Mouse (Mus musculus) hindbrain, embryonic 12.5 days (tissue): ENCODE results near the gene Tmem183a. TPM values are rescaled to one million over a fixed set of nuclear protein-coding genes. Genes with fewer than 3 reads are reported as not detected.

ENCODE experiments used
- ATAC-seq: fragments of 200-750 bp; cut with Nextera tagmentation; 2 replicates; pipeline ENCODE4 v1.8.0; 2017; ENCODE audit warnings: moderate TSS enrichment; ENCODE audit not compliant: low FRiP score
- H3K27ac ChIP-seq: fragments of 300-500 bp; sonication (generic); 2 replicates; pipeline ENCODE4 v1.5.1; 2016; ENCODE audit warnings: mild to moderate bottlenecking
- H3K27me3 ChIP-seq: fragments of 300-500 bp; sonication (generic); 2 replicates; pipeline ENCODE4 v1.6.1; 2016; ENCODE audit warnings: mild to moderate bottlenecking
- H3K36me3 ChIP-seq: fragments of 300-500 bp; sonication (generic); 2 replicates; pipeline ENCODE4 v1.6.1; 2016; ENCODE audit warnings: mild to moderate bottlenecking
- H3K4me1 ChIP-seq: fragments of 300-500 bp; sonication (generic); 2 replicates; pipeline ENCODE4 v1.6.1; 2016
- H3K4me2 ChIP-seq: fragments of 300-500 bp; sonication (generic); replicated peaks from 2 replicates; pipeline ENCODE4 v1.6.1; 2016; ENCODE audit warnings: mild to moderate bottlenecking
- H3K4me3 ChIP-seq: fragments of 300-500 bp; sonication (generic); 2 replicates; pipeline ENCODE4 v1.5.1; 2016; ENCODE audit warnings: mild to moderate bottlenecking
- H3K9ac ChIP-seq: fragments of 300-500 bp; sonication (generic); 2 replicates; pipeline ENCODE4 v1.6.1; 2016; ENCODE audit warnings: mild to moderate bottlenecking, moderate library complexity
- H3K9me3 ChIP-seq: fragments of 300-500 bp; sonication (generic); replicated peaks from 2 replicates; pipeline ENCODE4 v1.6.1; 2016; ENCODE audit warnings: mild to moderate bottlenecking
- WGBS: fragments of 180-500 bp; shearing (Covaris S2); methylation state at CpG from one replicate; pipeline ENCODE4 v1.1.7; 2016; 5-methylcytosine and 5-hydroxymethylcytosine counted together
- polyA plus RNA-seq: library from polyadenylated mRNA; unstranded; fragments of >200 nt; fragmentation: Nextera tagmentation; extraction: Ambion mirVana; gene quantifications from 2 replicates; pipeline ENCODE4 v1.2.1, GENCODE M21; 2016

Tmem183a gene
- polyA plus RNA-seq, 1 experiment from 2014 or later: 109 TPM

DNA sequence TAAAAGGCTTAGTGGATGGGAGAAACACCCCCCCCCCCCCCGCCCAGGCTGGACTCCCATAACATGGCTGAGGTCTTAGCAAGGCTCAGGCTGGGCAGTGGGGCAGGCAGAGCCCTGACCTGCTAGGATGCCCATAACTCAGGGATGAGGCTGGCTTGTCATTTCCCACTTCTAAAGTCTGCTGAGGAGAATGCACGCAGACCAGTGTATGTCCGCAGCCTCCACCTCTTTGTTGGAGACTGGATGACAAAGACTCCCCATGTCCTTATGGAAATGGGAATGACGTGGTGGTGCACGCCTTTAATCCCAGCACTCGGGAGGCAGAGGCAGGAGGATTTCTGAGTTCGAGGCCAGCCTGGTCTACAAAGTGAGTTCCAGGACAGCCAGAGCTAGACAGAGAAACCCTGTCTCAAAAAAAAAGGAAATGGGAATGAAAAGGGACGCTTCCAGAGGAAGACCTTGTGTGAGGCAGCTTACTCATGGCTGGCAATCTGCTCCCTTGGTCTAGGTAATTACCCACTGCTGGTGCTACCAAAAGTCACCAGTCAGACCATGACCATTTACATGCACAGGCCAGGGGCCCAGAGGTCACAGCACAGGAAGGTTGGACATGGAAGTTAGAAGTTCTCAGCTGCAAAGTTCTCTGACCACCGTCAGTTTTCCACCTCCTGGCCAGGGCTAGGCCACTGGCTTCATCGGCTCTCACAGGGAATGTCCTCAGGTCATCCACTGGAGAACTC, 28.2 kb downstream of the Tmem183a start:
- H3K9ac ChIP-seq: no peak overlapping the region
- no peak overlapping the region for H3K4me2 ChIP-seq
- H3K27me3 ChIP-seq: no peaks in the 10 kb centered on the region
- H3K9me3 ChIP-seq: no peaks in the 10 kb centered on the region
- H3K27ac ChIP-seq: no peak overlapping the region
- no peak for ATAC-seq
- H3K4me1 ChIP-seq: peaks cover 11% of the 10 kb centered on the region
- WGBS: 82% methylated on average over 10 of the region's 10 CpGs
- H3K4me3 ChIP-seq: no peak overlapping the region
- no peaks in the 10 kb centered on the region for H3K36me3 ChIP-seq

- H3K4me3 ChIP-seq: no peak within 1 kb of the TSS
- H3K27ac ChIP-seq: no peak within 1 kb of the TSS
- H3K9ac ChIP-seq: 0 out of 2 replicates have a peak within 1 kb of the TSS, but pooled peaks have one; percentile 43
- WGBS: 57% methylated on average over 13 of the region's 13 CpGs
- H3K9me3 ChIP-seq: no peaks in the 10 kb centered on the region
- no peak within 1 kb of the TSS for H3K4me2 ChIP-seq
- no peaks in the 10 kb centered on the region for H3K36me3 ChIP-seq
- no peaks in the 10 kb centered on the region for H3K27me3 ChIP-seq
- peaks cover 11% of the 10 kb centered on the region for H3K4me1 ChIP-seq
- ATAC-seq: peak; percentile 46; the same call in 1 of the 2 replicates
Observed at GRCm38 (mm10) chr1:134332770-134333271, 29.0 kb downstream of the Tmem183a start, which contains the start of gene Ppfia4. Ppfia4 (minus strand) TSS chr1:134332928.

DNA sequence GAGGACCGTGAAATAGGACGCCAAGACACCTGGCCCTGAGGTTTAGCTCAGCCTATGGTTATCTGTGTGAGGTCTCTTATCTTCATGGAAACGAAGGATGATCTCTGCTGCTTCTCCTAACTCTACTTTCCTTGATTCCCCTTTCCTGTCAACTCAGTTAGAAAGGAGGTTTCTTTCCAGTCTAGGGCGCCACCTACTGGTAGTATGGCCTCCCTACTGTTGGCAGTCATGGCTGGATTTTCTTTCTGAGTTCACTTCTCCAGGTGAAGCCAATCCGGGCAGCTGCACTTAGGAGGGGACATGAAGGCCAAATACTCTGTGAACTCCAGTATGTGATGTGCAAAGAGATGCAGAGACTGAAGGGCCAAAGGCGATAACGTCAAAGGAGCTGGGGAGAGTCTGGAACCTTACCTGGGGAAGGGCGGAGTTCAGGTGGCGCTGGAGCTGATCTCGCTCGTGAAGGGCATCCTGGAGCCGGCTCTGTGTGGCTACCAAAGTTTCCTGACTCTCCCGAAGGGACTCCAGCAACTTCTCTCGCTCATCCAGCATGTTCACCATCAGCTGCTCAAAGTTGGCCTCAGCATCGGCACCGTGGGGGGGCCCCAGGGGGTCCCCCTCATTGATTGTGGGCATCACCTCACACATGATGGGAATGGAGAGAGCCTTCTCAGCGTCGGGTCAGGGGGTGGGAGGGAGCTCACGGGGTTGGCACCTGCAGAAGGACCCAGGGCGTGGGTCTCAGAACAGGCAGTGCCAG, 29.7 kb downstream of the Tmem183a start:
- 58% methylated on average over 20 of the region's 20 CpGs for WGBS
- Histone ChIP-seq H3K4me2 (no peak overlapping the region), H3K9ac (no peak overlapping the region), H3K27ac (no peak overlapping the region), H3K27me3 (no peaks in the 10 kb centered on the region), H3K9me3 (no peaks in the 10 kb centered on the region), H3K4me1 (peaks cover 13% of the 10 kb centered on the region), H3K36me3 (no peaks in the 10 kb centered on the region), H3K4me3 (no peak overlapping the region)
- ATAC-seq: peak; percentile 4; the same call in 1 of the 2 replicates

- WGBS: 96% methylated on average over 12 of the region's 12 CpGs
- Histone ChIP-seq H3K4me3 (no peak overlapping the region), H3K27ac (no peak overlapping the region), H3K4me1 (0 out of 2 replicates have a peak, but pooled peaks cover 2% of the 10 kb centered on the region), H3K9me3 (no peaks in the 10 kb centered on the region), H3K27me3 (no peaks in the 10 kb centered on the region), H3K9ac (no peak overlapping the region), H3K36me3 (no peaks in the 10 kb centered on the region), H3K4me2 (no peak overlapping the region)
- ATAC-seq: no peak
Observed at GRCm38 (mm10) chr1:134326841-134327346, 34.9 kb downstream of the Tmem183a start.

DNA sequence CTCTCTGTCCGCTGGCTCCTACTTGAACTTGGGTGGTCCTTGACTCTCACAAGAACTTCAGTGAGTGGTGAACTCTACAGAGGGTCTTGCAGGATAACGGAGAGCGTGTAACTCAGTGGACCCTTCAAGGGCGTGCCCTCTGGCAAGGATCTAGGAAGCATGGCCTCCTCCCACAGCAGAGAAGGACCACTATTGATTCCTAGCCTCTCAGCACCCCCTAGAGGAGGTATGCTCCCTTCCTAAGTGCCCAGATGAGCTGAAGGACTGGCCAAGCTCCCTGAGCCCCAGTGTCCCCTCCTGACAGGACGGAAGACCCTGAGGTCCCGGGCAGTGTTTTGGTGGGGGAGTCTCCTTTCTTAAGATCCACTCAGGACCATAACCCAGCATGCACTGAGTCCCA, 39.2 kb downstream of the Tmem183a start:
- 88% methylated on average over 6 of the region's 6 CpGs for WGBS
- no peak overlapping the region for H3K9ac ChIP-seq
- H3K4me2 ChIP-seq: no peak overlapping the region
- no peaks in the 10 kb centered on the region for H3K9me3 ChIP-seq
- H3K36me3 ChIP-seq: no peaks in the 10 kb centered on the region
- H3K4me3 ChIP-seq: no peak overlapping the region
- no peaks in the 10 kb centered on the region for H3K27me3 ChIP-seq
- peaks cover 12% of the 10 kb centered on the region for H3K4me1 ChIP-seq
- H3K27ac ChIP-seq: no peak overlapping the region
- ATAC-seq: no peak

DNA sequence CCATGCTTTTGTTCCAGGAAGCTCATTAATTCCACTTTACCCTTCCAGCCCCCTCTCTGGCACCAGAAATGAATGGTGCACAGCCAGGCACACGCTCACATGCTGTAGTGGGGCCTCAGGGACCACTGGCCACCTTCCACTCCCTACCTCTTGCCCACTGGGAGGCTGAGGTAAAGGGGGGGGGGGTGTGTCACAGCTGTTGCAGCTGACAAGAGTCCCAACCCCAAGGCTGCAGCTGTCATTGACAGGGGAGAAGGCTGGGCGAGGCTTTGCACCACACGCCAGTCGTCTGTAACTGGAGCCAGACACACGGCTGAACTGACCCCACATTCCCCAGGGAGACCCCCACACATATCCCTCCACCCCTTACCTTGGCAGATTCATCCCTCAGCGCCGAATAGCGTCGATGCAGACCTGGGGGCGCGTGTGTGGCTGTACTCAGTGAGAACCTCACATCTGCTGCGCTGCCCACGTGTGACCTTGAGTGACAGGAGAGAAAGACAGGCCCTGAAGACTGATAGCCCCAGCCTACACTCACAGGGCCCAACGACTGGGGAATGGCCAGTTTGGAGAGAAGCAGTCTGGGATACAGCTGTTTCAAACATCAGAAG, 41.0 kb downstream of the Tmem183a start:
- H3K27ac ChIP-seq: peak overlapping the region; percentile 36; the same call in 1 of the 2 replicates
- no peaks in the 10 kb centered on the region for H3K36me3 ChIP-seq
- H3K4me1 ChIP-seq: peaks cover 11% of the 10 kb centered on the region
- H3K4me2 ChIP-seq: no peak overlapping the region
- 38% methylated on average over 14 of the region's 14 CpGs for WGBS
- ATAC-seq: peak; percentile 49
- no peak overlapping the region for H3K9ac ChIP-seq
- H3K4me3 ChIP-seq: no peak overlapping the region
- no peaks in the 10 kb centered on the region for H3K27me3 ChIP-seq
- H3K9me3 ChIP-seq: no peaks in the 10 kb centered on the region

GRCm38 (mm10) chr1:134318261-134318660, 43.5 kb downstream of the Tmem183a start:
- H3K9ac ChIP-seq: no peak overlapping the region
- H3K4me3 ChIP-seq: no peak overlapping the region
- H3K27ac ChIP-seq: no peak overlapping the region
- 77% methylated on average over 5 of the region's 5 CpGs for WGBS
- no peak for ATAC-seq
- peaks cover 11% of the 10 kb centered on the region for H3K4me1 ChIP-seq
- H3K4me2 ChIP-seq: no peak overlapping the region
- H3K9me3 ChIP-seq: no peaks in the 10 kb centered on the region
- H3K27me3 ChIP-seq: no peaks in the 10 kb centered on the region
- H3K36me3 ChIP-seq: no peaks in the 10 kb centered on the region

DNA sequence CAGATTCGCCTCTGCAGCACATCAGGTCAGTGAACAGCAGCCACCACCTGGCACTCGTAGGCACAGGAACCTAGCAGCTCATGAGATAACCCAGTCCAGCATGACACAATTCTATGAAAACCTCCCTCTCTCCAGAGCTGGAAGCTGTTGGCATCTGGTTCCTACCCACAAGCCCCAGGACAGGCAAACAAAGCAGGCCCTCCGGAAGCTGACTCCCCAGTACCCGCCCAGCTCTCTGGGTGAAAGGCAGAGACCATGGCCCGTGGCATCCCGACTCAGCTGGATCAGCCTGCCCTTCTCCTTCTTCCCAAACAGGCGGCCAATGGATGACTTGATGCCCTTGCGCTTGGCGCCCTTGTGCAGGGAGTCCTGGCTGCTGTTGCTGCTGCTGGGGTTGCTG, 45.4 kb downstream of the Tmem183a start:
- H3K27me3 ChIP-seq: no peaks in the 10 kb centered on the region
- H3K4me1 ChIP-seq: peaks cover 11% of the 10 kb centered on the region
- no peak overlapping the region for H3K9ac ChIP-seq
- no peak overlapping the region for H3K4me3 ChIP-seq
- no peak overlapping the region for H3K4me2 ChIP-seq
- H3K36me3 ChIP-seq: 0 out of 2 replicates have a peak, but pooled peaks cover 4% of the 10 kb centered on the region
- H3K27ac ChIP-seq: no peak overlapping the region
- 92% methylated on average over 9 of the region's 9 CpGs for WGBS
- ATAC-seq: no peak
- H3K9me3 ChIP-seq: no peaks in the 10 kb centered on the region

DNA sequence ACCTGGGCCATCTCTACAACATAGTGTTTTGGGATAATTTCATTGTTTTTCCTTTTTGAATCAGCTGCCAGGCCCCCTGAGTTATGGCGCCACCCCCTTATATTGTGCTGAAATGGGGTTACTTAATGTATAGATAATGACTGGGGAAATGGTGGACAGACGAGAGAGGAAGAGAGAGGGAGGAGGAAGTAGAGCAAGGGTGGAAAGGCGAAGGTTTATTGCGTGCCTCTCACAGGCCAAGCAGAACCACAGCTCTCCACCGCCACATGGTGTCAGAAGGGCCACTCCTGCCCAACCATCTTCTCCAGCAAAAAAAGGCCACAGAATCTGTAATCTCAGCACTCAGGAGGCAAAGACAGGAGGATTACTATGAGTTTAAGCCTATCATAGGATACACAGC, 46.6 kb downstream of the Tmem183a start:
- H3K4me2 ChIP-seq: no peak overlapping the region
- H3K27me3 ChIP-seq: no peaks in the 10 kb centered on the region
- H3K9ac ChIP-seq: no peak overlapping the region
- no peak for ATAC-seq
- 0 out of 2 replicates have a peak, but pooled peaks cover 4% of the 10 kb centered on the region for H3K36me3 ChIP-seq
- no peaks in the 10 kb centered on the region for H3K9me3 ChIP-seq
- H3K4me1 ChIP-seq: no peaks in the 10 kb centered on the region
- H3K4me3 ChIP-seq: no peak overlapping the region
- WGBS: 84% methylated on average over 5 of the region's 5 CpGs
- no peak overlapping the region for H3K27ac ChIP-seq

GRCm38 (mm10) chr1:134311760-134312159, 50.0 kb downstream of the Tmem183a start:
- H3K4me1 ChIP-seq: peaks cover 3% of the 10 kb centered on the region; the same call in 1 of the 2 replicates
- no peak for ATAC-seq
- no peaks in the 10 kb centered on the region for H3K27me3 ChIP-seq
- WGBS: 94% methylated on average over 7 of the region's 7 CpGs
- H3K9me3 ChIP-seq: no peaks in the 10 kb centered on the region
- H3K36me3 ChIP-seq: 0 out of 2 replicates have a peak, but pooled peaks cover 4% of the 10 kb centered on the region
- no peak overlapping the region for H3K4me3 ChIP-seq
- H3K27ac ChIP-seq: no peak overlapping the region
- H3K4me2 ChIP-seq: no peak overlapping the region
- no peak overlapping the region for H3K9ac ChIP-seq

DNA sequence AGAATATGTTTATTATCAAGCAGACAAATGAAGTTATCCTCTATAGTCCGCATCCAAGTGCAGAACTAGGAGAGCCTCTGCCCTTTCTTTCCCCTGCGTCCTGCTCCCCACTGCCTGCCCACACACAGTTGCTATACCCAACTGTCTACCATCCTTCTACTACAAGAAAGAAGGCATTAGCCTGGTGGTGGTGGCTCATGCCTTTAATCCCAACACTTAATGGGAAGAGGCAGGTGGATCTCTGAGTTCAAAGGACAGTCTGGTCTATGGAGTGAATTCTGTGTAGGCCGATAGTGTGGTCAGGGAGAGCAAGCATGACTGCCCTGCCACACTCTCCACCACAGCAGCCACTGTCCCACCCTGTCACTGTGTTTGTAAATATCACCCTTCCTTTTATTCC, 51.0 kb downstream of the Tmem183a start:
- no peak overlapping the region for H3K27ac ChIP-seq
- 91% methylated on average over 3 of the region's 3 CpGs for WGBS
- 0 out of 2 replicates have a peak, but pooled peaks cover 4% of the 10 kb centered on the region for H3K36me3 ChIP-seq
- H3K4me2 ChIP-seq: no peak overlapping the region
- no peak overlapping the region for H3K4me3 ChIP-seq
- ATAC-seq: no peak
- no peaks in the 10 kb centered on the region for H3K9me3 ChIP-seq
- H3K27me3 ChIP-seq: no peaks in the 10 kb centered on the region
- peaks cover 3% of the 10 kb centered on the region; the same call in 1 of the 2 replicates for H3K4me1 ChIP-seq
- no peak overlapping the region for H3K9ac ChIP-seq

- H3K9me3 ChIP-seq: no peaks in the 10 kb centered on the region
- H3K4me3 ChIP-seq: no peak overlapping the region
- 0 out of 2 replicates have a peak, but pooled peaks cover 4% of the 10 kb centered on the region for H3K36me3 ChIP-seq
- H3K9ac ChIP-seq: no peak overlapping the region
- 92% methylated on average over 2 of the region's 2 CpGs for WGBS
- H3K27me3 ChIP-seq: no peaks in the 10 kb centered on the region
- H3K27ac ChIP-seq: no peak overlapping the region
- no peak overlapping the region for H3K4me2 ChIP-seq
- ATAC-seq: no peak
- H3K4me1 ChIP-seq: peaks cover 3% of the 10 kb centered on the region; the same call in 1 of the 2 replicates
Observed at GRCm38 (mm10) chr1:134310291-134310690, 51.5 kb downstream of the Tmem183a start.
